Mouse (Mus musculus) testis, adult 2 months (tissue): ENCODE measurements at regions not wholly inside any gene's neighbourhood (a gene's known extent, or its start where the extent isn't known, plus 50 kb on each side); places are given as distances from the start of the nearest gene placed in this dataset.

Experiments used
- CTCF ChIP-seq: fragments of 200-500 bp; IDR thresholded peaks from 2 replicates; pipeline ENCODE4 v1.5.1; 2012; ENCODE audit warnings: low read depth, mild to moderate bottlenecking, inconsistent platforms, low read length, moderate library complexity; ENCODE audit not compliant: control insufficient read depth, insufficient read depth, insufficient replicate concordance
- POLR2A ChIP-seq: fragments of 200-500 bp; IDR thresholded peaks from 2 replicates; pipeline ENCODE4 v1.6.1; 2012; ENCODE audit warnings: low read depth, mild to moderate bottlenecking, inconsistent platforms, low read length, moderate library complexity; ENCODE audit not compliant: control insufficient read depth

DNA sequence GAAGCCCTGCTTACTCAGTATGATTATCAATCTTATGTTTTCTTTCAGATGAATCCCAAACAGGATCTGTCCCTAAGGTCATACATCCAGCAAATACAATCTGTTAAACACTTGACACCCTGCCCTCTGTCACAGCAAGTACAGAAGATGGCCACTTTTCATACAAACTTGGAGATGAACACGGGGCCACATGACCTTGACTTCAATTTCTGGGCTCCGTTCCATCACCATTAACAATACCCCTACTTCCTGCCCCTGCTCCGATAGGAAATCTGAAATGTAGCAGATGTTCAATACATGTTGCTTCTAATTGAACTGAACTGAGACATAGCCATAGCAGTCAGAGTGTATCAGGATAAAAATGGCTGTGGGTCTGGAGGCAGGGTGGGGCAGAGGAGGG lies 294.2 kb downstream of the Pdcd6ip start:
- TF ChIP-seq POLR2A = no peak
- no peak for TF ChIP-seq CTCF
